Mouse (Mus musculus) heart, embryonic 12.5 days (tissue): ENCODE data around the gene Fam166b. TPM values are rescaled to one million over a fixed set of nuclear protein-coding genes. Genes with fewer than 3 reads are reported as not detected.
A peak's percentile ranks its signal among the peaks of the same experiment; 100 is the strongest.

Experiments
- ATAC-seq: fragments of 200-750 bp; cut with Nextera tagmentation; 2 replicates; pipeline ENCODE4 v1.8.0; 2017; ENCODE audit warnings: moderate TSS enrichment, moderate library complexity; ENCODE audit not compliant: insufficient number of reproducible peaks, low FRiP score
- H3K27ac ChIP-seq: fragments of 300-500 bp; sonication (generic); 2 replicates; pipeline ENCODE4 v1.5.1; 2016; ENCODE audit warnings: mild to moderate bottlenecking, moderate library complexity; ENCODE audit not compliant: poor library complexity, severe bottlenecking
- H3K27me3 ChIP-seq: fragments of 300-500 bp; sonication (generic); replicated peaks from 2 replicates; pipeline ENCODE4 v1.6.1; 2016; ENCODE audit warnings: mild to moderate bottlenecking, moderate library complexity
- H3K36me3 ChIP-seq: fragments of 300-500 bp; sonication (generic); 2 replicates; pipeline ENCODE4 v1.6.1; 2016; ENCODE audit warnings: mild to moderate bottlenecking, moderate library complexity
- H3K4me1 ChIP-seq: fragments of 300-500 bp; sonication (generic); replicated peaks from 2 replicates; pipeline ENCODE4 v1.6.1; 2016; ENCODE audit warnings: mild to moderate bottlenecking
- H3K4me2 ChIP-seq: fragments of 300-500 bp; sonication (generic); 2 replicates; pipeline ENCODE4 v1.6.1; 2016; ENCODE audit warnings: mild to moderate bottlenecking, moderate library complexity
- H3K4me3 ChIP-seq: fragments of 300-500 bp; sonication (generic); 2 replicates; pipeline ENCODE4 v1.5.1; 2016; ENCODE audit warnings: mild to moderate bottlenecking
- H3K9ac ChIP-seq: fragments of 300-500 bp; sonication (generic); 2 replicates; pipeline ENCODE4 v1.6.1; 2016; ENCODE audit warnings: mild to moderate bottlenecking, moderate library complexity
- H3K9me3 ChIP-seq: fragments of 300-500 bp; sonication (generic); replicated peaks from 2 replicates; pipeline ENCODE4 v1.6.1; 2016; ENCODE audit warnings: mild to moderate bottlenecking, moderate library complexity
- WGBS: fragments of 180-500 bp; shearing (Covaris S2); methylation state at CpG from one replicate; pipeline ENCODE4 v1.1.7; 2016; 5-methylcytosine and 5-hydroxymethylcytosine counted together
- polyA plus RNA-seq: library from polyadenylated mRNA; unstranded; fragments of >200 nt; fragmentation: Nextera tagmentation; extraction: Ambion mirVana; gene quantifications from 2 replicates; pipeline ENCODE4 v1.2.1, GENCODE M21; 2016

Fam166b gene
- polyA plus RNA-seq, 1 experiment from 2014 or later: not detected

- H3K27me3 ChIP-seq: peaks cover 53% of the 10 kb centered on the region
- ATAC-seq: no peak
- H3K4me3 ChIP-seq: peak within 1 kb of the TSS; percentile 35
- peak within 1 kb of the TSS; percentile 48; the same call in 1 of the 2 replicates for H3K9ac ChIP-seq
- H3K9me3 ChIP-seq: no peaks in the 10 kb centered on the region
- 26% methylated on average over 20 of the region's 20 CpGs for WGBS
- H3K4me1 ChIP-seq: peaks cover 30% of the 10 kb centered on the region
- no peak within 1 kb of the TSS for H3K27ac ChIP-seq
- no peaks in the 10 kb centered on the region for H3K36me3 ChIP-seq
- peak within 1 kb of the TSS; percentile 71 for H3K4me2 ChIP-seq
Observed at GRCm38 (mm10) chr4:43454041-43454836, 25.3 kb upstream of the Fam166b start, which contains the start of gene Cd72. Gene Cd72 (minus strand): TSS chr4:43454628.

DNA sequence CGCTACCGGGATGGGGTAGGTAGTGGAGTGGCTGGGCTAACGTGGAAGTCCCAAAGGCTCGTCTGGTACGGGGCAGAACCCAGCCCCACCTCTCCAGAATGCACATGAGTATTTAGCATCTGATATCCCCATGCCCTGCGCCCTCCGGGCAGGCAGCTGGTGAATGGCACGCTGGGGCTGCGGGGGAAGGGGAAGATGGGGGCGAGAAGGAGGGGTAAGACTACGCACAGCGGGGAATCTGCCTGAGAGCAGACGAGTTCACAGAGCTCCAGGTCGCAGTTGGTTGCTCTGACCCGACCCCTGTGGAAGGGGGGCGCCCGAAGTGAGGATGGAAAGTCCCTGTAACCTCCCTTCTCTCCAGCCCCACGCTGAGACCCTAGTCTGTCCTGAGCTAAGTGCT lies 24.5 kb upstream of the Fam166b start:
- no peak overlapping the region for H3K27ac ChIP-seq
- H3K36me3 ChIP-seq: no peaks in the 10 kb centered on the region
- H3K4me3 ChIP-seq: peak overlapping the region; percentile 35
- WGBS: under 1% methylated on average over 18 of the region's 18 CpGs
- H3K9me3 ChIP-seq: no peaks in the 10 kb centered on the region
- peak overlapping the region; percentile 71 for H3K4me2 ChIP-seq
- H3K9ac ChIP-seq: peak overlapping the region; percentile 48; the same call in 1 of the 2 replicates
- H3K27me3 ChIP-seq: peaks cover 53% of the 10 kb centered on the region
- no peak for ATAC-seq
- H3K4me1 ChIP-seq: peaks cover 30% of the 10 kb centered on the region

GRCm38 (mm10) chr4:43452315-43452714 lies 23.4 kb upstream of the Fam166b start:
- Histone ChIP-seq H3K27me3 (peaks cover 51% of the 10 kb centered on the region), H3K4me3 (no peak overlapping the region), H3K27ac (no peak overlapping the region), H3K9ac (no peak overlapping the region), H3K4me1 (peaks cover 30% of the 10 kb centered on the region), H3K36me3 (peaks cover 8% of the 10 kb centered on the region), H3K4me2 (no peak overlapping the region), H3K9me3 (no peaks in the 10 kb centered on the region)
- ATAC-seq: no peak
- WGBS: 38% methylated on average over 11 of the region's 11 CpGs

DNA sequence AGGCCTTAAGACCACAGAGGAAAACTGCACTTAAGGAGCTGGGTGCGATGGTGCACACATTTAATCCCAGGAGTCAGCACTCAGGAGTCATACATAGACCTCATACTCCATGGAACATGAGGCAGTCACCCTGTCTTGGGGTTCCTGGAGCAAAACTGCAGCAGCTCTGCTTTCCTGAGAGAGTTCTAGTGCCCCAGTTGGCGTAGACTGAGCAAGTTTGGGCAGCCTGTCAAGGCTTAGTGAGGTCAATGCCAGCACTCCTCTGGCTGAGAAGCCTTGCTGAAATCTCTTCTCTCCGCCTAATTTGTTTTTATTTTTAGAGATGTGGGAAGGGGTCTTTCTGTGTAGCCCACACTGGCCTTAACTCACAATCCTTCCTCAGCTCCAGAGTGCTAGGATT lies 19.6 kb upstream of the Fam166b start:
- H3K27ac ChIP-seq: no peak overlapping the region
- ATAC-seq: no peak
- no peak overlapping the region for H3K4me2 ChIP-seq
- no peaks in the 10 kb centered on the region for H3K9me3 ChIP-seq
- no peak overlapping the region for H3K9ac ChIP-seq
- 87% methylated on average over 3 of the region's 3 CpGs for WGBS
- H3K4me1 ChIP-seq: peaks cover 22% of the 10 kb centered on the region
- no peak overlapping the region for H3K4me3 ChIP-seq
- H3K27me3 ChIP-seq: peaks cover 25% of the 10 kb centered on the region
- peaks cover 32% of the 10 kb centered on the region for H3K36me3 ChIP-seq

DNA sequence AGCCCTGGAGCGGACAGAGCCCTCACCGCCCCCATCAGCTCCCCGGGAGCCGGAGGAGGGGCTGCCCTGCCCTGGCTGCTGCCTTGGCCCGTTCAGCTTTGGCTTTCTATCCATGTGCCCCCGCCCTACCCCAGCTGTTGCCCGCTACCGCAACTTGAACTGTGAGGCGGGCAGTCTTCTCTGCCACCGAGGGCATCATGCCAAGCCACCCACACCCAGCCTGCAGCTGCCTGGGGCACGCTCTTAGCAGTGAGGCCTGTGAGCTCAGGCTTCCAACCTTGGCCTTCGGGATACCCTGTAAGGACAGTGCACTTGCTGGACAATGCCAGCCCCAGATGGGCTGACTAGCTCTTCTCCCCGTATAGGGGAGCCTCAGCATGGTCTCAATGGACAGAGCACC lies 18.3 kb upstream of the Fam166b start:
- Histone ChIP-seq H3K36me3 (peaks cover 32% of the 10 kb centered on the region), H3K9ac (no peak overlapping the region), H3K27ac (no peak overlapping the region), H3K4me1 (peaks cover 12% of the 10 kb centered on the region), H3K4me3 (no peak overlapping the region), H3K27me3 (peaks cover 12% of the 10 kb centered on the region), H3K4me2 (no peak overlapping the region), H3K9me3 (no peaks in the 10 kb centered on the region)
- 96% methylated on average over 13 of the region's 13 CpGs for WGBS
- ATAC-seq: no peak

DNA sequence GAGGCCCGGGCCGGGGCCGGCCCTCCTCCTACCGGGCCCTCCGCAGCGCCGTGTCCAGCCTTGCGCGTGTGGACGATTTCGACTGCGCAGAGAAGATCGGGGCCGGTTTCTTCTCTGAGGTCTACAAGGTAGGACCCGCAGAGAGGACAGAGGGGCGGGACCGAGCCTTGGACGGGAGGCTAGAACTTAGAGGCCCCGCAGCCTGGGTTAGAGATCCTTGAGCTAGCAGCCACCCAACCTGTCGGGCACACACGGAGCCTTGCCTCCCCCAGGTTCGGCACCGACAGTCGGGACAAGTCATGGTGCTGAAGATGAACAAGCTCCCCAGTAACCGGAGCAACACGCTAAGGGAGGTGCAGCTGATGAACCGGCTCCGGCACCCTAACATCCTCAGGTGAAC lies 14.6 kb upstream of the Fam166b start:
- H3K9me3 ChIP-seq: peaks cover 2% of the 10 kb centered on the region; the same call in 1 of the 2 replicates
- ATAC-seq: no peak
- peaks cover 32% of the 10 kb centered on the region for H3K36me3 ChIP-seq
- peak overlapping the region; percentile 99 for H3K9ac ChIP-seq
- peak overlapping the region; percentile 94 for H3K4me3 ChIP-seq
- H3K4me1 ChIP-seq: peaks cover 12% of the 10 kb centered on the region
- H3K4me2 ChIP-seq: peak overlapping the region; percentile 80
- H3K27me3 ChIP-seq: no peaks in the 10 kb centered on the region
- peak overlapping the region; percentile 91 for H3K27ac ChIP-seq
- under 1% methylated on average over 25 of the region's 28 CpGs for WGBS

GRCm38 (mm10) chr4:43442456-43443361 lies 13.8 kb upstream of the Fam166b start:
- H3K9ac ChIP-seq: peak overlapping the region; percentile 99

DNA sequence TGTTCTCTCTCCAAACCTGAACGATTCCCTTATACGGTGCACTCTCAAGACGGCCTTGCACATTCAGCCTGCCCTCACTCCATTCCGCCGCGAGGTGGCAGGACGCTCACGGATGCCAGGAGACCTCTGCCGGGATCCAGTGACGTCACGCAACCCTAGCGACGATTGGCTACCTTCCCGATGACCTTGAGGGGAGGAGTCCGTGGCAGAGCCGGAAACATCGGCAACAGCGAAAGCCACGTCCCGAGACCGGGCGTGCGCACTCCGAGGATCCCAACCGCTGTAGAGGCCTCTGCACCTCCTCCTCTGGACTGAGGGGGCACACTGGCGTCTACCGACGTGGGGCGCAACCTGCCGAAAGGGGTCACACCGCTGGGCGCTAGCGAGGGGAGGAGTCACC lies 13.1 kb upstream of the Fam166b start:
- peaks cover 3% of the 10 kb centered on the region; the same call in 1 of the 2 replicates for H3K9me3 ChIP-seq
- H3K4me3 ChIP-seq: peak overlapping the region; percentile 94
- no peaks in the 10 kb centered on the region for H3K27me3 ChIP-seq
- peak; percentile 93 for ATAC-seq
- H3K4me2 ChIP-seq: peak overlapping the region; percentile 80
- WGBS: under 1% methylated on average over 33 of the region's 33 CpGs
- H3K4me1 ChIP-seq: peaks cover 12% of the 10 kb centered on the region
- peaks cover 22% of the 10 kb centered on the region for H3K36me3 ChIP-seq
- peak overlapping the region; percentile 99 for H3K9ac ChIP-seq
- peak overlapping the region; percentile 91 for H3K27ac ChIP-seq

More at GRCm38 (mm10) chr4:43442456-43443361, 13.8 kb upstream of the Fam166b start:
- under 1% methylated on average over 88 of the region's 88 CpGs for WGBS
- Histone ChIP-seq H3K27ac (peak overlapping the region; percentile 91), H3K9me3 (peaks cover 3% of the 10 kb centered on the region; the same call in 1 of the 2 replicates), H3K4me3 (peak overlapping the region; percentile 94), H3K27me3 (no peaks in the 10 kb centered on the region), H3K4me1 (peaks cover 12% of the 10 kb centered on the region), H3K36me3 (peaks cover 28% of the 10 kb centered on the region), H3K4me2 (peak overlapping the region; percentile 80)
- ATAC-seq: peak; percentile 78

DNA sequence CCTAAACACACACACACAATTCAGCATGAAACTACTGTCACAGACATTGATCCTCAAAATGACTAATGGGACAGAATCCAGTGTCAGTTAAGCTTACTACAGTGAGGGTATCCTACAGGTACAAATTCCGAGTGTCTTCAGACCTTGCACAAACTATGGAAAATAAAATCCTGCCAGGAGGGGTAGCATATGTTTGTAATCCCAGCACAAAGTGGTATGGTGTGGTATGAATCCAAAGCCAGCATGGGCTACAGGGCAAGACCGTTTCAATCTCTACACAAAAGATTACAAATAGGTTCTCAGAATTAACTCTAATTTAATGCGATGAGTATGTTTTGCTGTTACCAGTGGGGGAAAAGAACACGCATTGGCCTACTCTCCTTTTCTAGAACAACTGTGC lies 12.7 kb upstream of the Fam166b start, which contains the start of gene Tesk1:
Gene Tesk1, plus strand, starts transcription at position 301 of the 400 bp plus-strand sequence.
- Histone ChIP-seq H3K4me2 (peak within 1 kb of the TSS; percentile 80), H3K4me3 (peak within 1 kb of the TSS; percentile 94), H3K9me3 (peaks cover 3% of the 10 kb centered on the region; the same call in 1 of the 2 replicates), H3K9ac (peak within 1 kb of the TSS; percentile 99), H3K27ac (peak within 1 kb of the TSS; percentile 91), H3K4me1 (peaks cover 12% of the 10 kb centered on the region), H3K27me3 (no peaks in the 10 kb centered on the region), H3K36me3 (peaks cover 18% of the 10 kb centered on the region)
- WGBS: 24% methylated on average over 4 of the region's 4 CpGs
- ATAC-seq: no peak

GRCm38 (mm10) chr4:43432832-43433231 lies 3.9 kb upstream of the Fam166b start:
- Histone ChIP-seq H3K27me3 (peaks cover 15% of the 10 kb centered on the region), H3K9me3 (no peaks in the 10 kb centered on the region), H3K4me1 (peaks cover 12% of the 10 kb centered on the region), H3K27ac (no peak overlapping the region), H3K4me3 (no peak overlapping the region), H3K4me2 (no peak overlapping the region), H3K9ac (no peak overlapping the region), H3K36me3 (no peaks in the 10 kb centered on the region)
- ATAC-seq: no peak
- 73% methylated on average over 1 of the region's 1 CpGs for WGBS
